Mouse (Mus musculus) neural tube, embryonic 15.5 days (tissue): ENCODE measurements at regions not wholly inside any gene's neighbourhood (a gene's known extent, or its start where the extent isn't known, plus 50 kb on each side); places are given as distances from the start of the nearest gene placed in this dataset.

ENCODE experiments used
- ATAC-seq: fragments of 200-750 bp; cut with Nextera tagmentation; 2 replicates; pipeline ENCODE4 v1.8.0; 2017; ENCODE audit warnings: mild to moderate bottlenecking, moderate TSS enrichment, moderate library complexity; ENCODE audit not compliant: low FRiP score
- H3K27ac ChIP-seq: fragments of 300-500 bp; sonication (generic); replicated peaks from 2 replicates; pipeline ENCODE4 v1.5.1; 2015; ENCODE audit warnings: mild to moderate bottlenecking, inconsistent platforms
- H3K27me3 ChIP-seq: fragments of 300-500 bp; sonication (generic); replicated peaks from 2 replicates; pipeline ENCODE4 v1.6.1; 2015; ENCODE audit warnings: inconsistent platforms
- H3K36me3 ChIP-seq: fragments of 300-500 bp; sonication (generic); 2 replicates; pipeline ENCODE4 v1.6.1; 2015; ENCODE audit warnings: inconsistent platforms
- H3K4me1 ChIP-seq: fragments of 300-500 bp; sonication (generic); 2 replicates; pipeline ENCODE4 v1.6.1; 2015; ENCODE audit warnings: inconsistent platforms
- H3K4me2 ChIP-seq: fragments of 300-500 bp; sonication (generic); 2 replicates; pipeline ENCODE4 v1.6.1; 2015; ENCODE audit warnings: inconsistent platforms, mild to moderate bottlenecking, moderate library complexity
- H3K4me3 ChIP-seq: fragments of 300-500 bp; sonication (generic); replicated peaks from 2 replicates; pipeline ENCODE4 v1.5.1; 2015; ENCODE audit warnings: mild to moderate bottlenecking, inconsistent platforms
- H3K9ac ChIP-seq: fragments of 300-500 bp; sonication (generic); replicated peaks from 2 replicates; pipeline ENCODE4 v1.6.1; 2015; ENCODE audit warnings: mild to moderate bottlenecking, inconsistent platforms
- H3K9me3 ChIP-seq: fragments of 300-500 bp; sonication (generic); replicated peaks from 2 replicates; pipeline ENCODE4 v1.6.1; 2016; ENCODE audit warnings: inconsistent platforms
- WGBS: fragments of 180-500 bp; shearing (Covaris S2); methylation state at CpG from one replicate; pipeline ENCODE4 v1.1.7; 2015; ENCODE audit warnings: mixed read lengths; 5-methylcytosine and 5-hydroxymethylcytosine counted together

DNA sequence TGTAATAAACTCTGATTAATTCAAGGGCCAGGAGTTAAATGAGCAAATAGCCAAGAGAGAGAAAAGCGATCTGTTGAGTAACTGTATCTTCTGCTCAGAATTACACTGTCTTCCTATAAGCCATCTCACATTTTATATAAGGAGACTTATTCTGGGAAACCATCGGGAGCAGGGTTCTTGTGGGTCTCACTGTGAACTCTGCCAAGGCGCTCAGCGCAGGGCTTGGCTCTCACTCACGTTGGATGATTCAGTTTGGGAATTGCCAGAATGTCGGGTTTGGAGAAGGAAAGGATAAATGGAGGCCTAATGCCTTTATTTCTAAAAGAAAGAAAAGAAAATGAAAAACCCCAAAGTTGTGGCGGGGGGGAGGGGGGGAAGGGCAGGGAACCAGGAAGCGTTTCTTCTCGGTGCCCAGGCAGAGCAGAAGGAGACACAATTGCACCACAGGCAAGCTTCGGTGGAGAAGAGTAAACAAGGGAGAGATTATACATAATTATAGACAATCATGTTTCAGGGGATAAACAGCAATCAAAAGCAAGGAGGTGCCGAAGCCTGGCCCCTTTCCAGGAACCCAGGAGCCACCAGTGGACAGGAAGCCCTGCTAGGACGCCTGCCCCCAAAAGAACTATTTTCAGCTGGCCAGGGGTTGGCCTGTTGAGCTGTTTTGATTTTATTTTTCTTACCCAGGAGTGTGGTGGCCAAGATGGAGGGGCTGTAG is 60.5 kb upstream of the Neo1 start:
- H3K27me3 ChIP-seq, result no peaks in the 10 kb centered on the region
- WGBS, result 53% methylated on average over 12 of the region's 12 CpGs
- 0 out of 2 replicates have a peak overlapping the region, but pooled peaks have one; percentile 33 for H3K27ac ChIP-seq
- no peak overlapping the region for H3K9ac ChIP-seq
- peaks cover 21% of the 10 kb centered on the region for H3K4me1 ChIP-seq
- H3K9me3 ChIP-seq, result no peaks in the 10 kb centered on the region
- H3K36me3 ChIP-seq, result no peaks in the 10 kb centered on the region
- no peak overlapping the region for H3K4me2 ChIP-seq
- no peak overlapping the region for H3K4me3 ChIP-seq
- no peak for ATAC-seq

DNA sequence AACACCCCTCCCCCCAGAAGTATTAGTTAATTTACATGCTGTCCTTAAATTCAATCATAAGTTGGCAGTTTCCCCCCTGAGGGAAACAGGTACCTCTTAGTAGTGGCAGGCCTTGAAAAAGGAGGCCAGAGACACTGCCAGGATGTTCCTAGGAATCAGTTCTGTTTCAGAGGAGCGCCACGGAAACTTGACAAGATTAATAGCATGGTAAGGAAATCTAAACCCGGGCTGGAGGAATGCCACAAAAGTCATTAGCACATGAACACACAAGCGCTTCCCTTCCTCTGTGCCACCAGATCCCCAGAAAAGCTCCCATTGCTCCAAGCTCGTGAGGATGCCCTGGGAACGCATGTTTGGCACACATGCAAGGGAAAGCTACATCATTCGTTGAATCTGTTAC is 59.4 kb upstream of the Neo1 start:
- H3K4me1 ChIP-seq, result peaks cover 21% of the 10 kb centered on the region
- 44% methylated on average over 7 of the region's 7 CpGs for WGBS
- no peaks in the 10 kb centered on the region for H3K9me3 ChIP-seq
- no peaks in the 10 kb centered on the region for H3K27me3 ChIP-seq
- no peak overlapping the region for H3K4me2 ChIP-seq
- no peak overlapping the region for H3K27ac ChIP-seq
- no peak overlapping the region for H3K4me3 ChIP-seq
- no peak overlapping the region for H3K9ac ChIP-seq
- ATAC-seq, result no peak
- no peaks in the 10 kb centered on the region for H3K36me3 ChIP-seq

DNA sequence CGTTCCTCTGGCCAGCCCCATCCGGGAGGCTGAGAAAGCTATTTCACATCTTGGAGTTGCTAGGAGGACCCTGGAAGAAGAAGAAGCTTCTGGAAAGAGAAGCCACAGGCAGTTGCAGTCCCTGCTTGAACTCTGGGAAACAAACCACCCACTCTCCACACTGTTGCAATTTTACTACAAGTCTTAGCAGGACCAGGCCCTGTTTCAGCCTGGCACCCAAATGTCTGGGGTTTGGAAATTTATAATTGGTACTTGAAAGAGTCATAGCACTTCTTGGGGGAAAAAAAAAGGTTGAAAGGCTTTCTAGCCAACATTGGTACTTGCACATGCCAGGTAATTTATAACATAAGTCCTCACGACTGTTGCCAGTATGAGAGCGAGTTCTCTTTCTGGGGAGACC is 57.9 kb upstream of the Neo1 start:
- no peak overlapping the region for H3K9ac ChIP-seq
- no peak for ATAC-seq
- no peaks in the 10 kb centered on the region for H3K9me3 ChIP-seq
- no peak overlapping the region for H3K4me2 ChIP-seq
- H3K27ac ChIP-seq, result no peak overlapping the region
- peaks cover 15% of the 10 kb centered on the region for H3K4me1 ChIP-seq
- 64% methylated on average over 4 of the region's 4 CpGs for WGBS
- H3K4me3 ChIP-seq, result no peak overlapping the region
- H3K36me3 ChIP-seq, result no peaks in the 10 kb centered on the region
- H3K27me3 ChIP-seq, result no peaks in the 10 kb centered on the region

DNA sequence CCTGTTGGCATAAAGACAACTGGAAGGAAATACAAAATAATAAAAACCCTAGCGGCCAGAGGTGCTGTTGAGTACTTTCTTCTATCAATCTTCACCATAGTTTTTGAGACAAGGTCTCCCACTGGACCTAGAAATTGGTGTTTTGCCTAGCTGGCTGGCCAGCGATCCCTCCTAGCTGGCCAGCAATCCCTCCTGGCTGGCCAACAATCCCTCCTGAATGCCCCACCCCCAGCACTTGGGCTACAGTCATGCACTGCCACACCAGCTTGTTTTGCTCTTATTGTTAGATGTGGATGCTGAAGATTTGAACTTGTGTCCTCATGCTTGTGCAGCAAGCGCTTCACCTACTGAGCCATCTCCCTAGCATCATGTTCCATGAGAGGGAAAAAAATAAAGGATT is 54.9 kb upstream of the Neo1 start:
- H3K4me1 ChIP-seq, result no peaks in the 10 kb centered on the region
- 96% methylated on average over 3 of the region's 3 CpGs for WGBS
- no peak overlapping the region for H3K4me3 ChIP-seq
- no peak for ATAC-seq
- no peak overlapping the region for H3K9ac ChIP-seq
- H3K9me3 ChIP-seq, result no peaks in the 10 kb centered on the region
- no peaks in the 10 kb centered on the region for H3K27me3 ChIP-seq
- no peaks in the 10 kb centered on the region for H3K36me3 ChIP-seq
- no peak overlapping the region for H3K27ac ChIP-seq
- no peak overlapping the region for H3K4me2 ChIP-seq

DNA sequence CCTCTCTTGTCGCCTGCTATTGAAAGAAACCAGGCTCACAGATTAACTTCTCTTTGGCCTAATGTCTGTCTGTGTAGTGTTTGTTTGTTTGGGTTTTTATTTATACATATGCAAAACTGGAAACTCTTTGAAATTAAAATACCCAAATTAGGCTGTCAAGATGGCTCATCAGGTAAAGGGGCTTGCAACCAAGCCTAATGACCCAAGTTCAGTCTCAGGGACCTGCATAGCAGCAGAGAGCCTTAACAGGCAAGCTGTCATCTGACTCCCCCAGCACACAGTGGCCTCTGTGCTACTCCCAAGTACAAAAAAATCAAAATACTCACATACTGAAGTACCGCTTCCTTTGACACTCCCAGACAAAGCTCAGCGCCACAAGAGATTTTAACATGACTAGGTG is 51.5 kb upstream of the Neo1 start:
- H3K27ac ChIP-seq, result no peak overlapping the region
- no peak overlapping the region for H3K4me2 ChIP-seq
- no peak for ATAC-seq
- H3K36me3 ChIP-seq, result no peaks in the 10 kb centered on the region
- H3K4me1 ChIP-seq, result no peaks in the 10 kb centered on the region
- no peak overlapping the region for H3K9ac ChIP-seq
- H3K27me3 ChIP-seq, result no peaks in the 10 kb centered on the region
- 88% methylated on average over 3 of the region's 3 CpGs for WGBS
- no peaks in the 10 kb centered on the region for H3K9me3 ChIP-seq
- H3K4me3 ChIP-seq, result no peak overlapping the region

DNA sequence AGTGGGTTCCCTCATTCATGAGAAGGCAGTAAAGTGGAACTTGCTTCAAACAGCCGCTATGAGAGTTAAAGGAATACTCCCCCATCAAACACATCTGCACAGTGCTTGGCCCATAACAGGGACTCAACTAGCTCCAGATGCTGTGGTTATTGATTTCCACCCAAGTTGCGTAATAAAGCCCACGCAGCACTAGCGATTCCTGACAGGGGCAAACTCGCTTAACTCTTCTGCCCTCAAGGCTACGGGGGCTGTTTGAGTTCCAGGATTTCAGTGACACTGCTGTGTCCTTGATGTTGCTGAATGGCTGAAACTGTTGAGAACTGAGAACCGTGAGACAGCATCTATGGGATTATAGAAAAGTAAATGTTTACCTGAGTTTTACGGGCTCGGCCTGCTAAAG is 50.9 kb upstream of the Neo1 start:
- Histone ChIP-seq H3K36me3 (no peaks in the 10 kb centered on the region), H3K27me3 (no peaks in the 10 kb centered on the region), H3K9ac (no peak overlapping the region), H3K4me2 (no peak overlapping the region), H3K27ac (no peak overlapping the region), H3K4me1 (no peaks in the 10 kb centered on the region), H3K9me3 (no peaks in the 10 kb centered on the region), H3K4me3 (no peak overlapping the region)
- no peak for ATAC-seq
- 80% methylated on average over 9 of the region's 9 CpGs for WGBS

DNA sequence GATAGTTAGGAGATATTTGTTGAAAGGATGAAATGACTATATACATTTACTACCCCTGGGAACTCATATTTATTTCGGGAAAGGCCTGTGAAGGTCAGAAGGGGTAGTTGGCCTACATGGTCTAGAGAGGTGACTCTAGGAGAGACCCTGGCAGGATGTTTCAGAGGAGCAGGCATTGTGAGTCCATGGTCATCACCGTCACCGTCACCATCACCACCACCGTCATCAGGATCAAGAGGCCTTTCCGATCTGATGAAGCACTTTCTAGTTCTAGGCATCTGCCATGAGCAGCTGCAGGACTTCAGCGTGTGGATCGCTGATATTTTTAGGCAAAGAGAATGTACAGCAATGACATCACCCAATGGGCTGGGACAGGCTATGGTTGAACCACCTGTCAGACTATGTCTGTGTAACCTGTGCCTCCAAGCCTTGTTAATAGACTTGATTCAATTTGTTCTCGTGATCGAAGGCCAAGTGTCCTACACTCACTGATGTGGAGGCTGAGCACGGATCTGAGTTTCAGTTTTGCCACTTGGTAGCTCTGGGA is 50.4 kb upstream of the Neo1 start:
- no peak for ATAC-seq
- Histone ChIP-seq H3K27me3 (no peaks in the 10 kb centered on the region), H3K9ac (no peak overlapping the region), H3K27ac (no peak overlapping the region), H3K4me1 (no peaks in the 10 kb centered on the region), H3K4me2 (no peak overlapping the region), H3K4me3 (no peak overlapping the region), H3K9me3 (no peaks in the 10 kb centered on the region), H3K36me3 (no peaks in the 10 kb centered on the region)
- 92% methylated on average over 10 of the region's 10 CpGs for WGBS
